Mouse (Mus musculus) heart, postnatal 0 days (tissue): ENCODE measurements around the gene Add2. TPM values are rescaled to one million over a fixed set of nuclear protein-coding genes. Genes with fewer than 3 reads are reported as not detected.
A peak's percentile ranks its signal among the peaks of the same experiment; 100 is the strongest.

ENCODE experiments used
- ATAC-seq: fragments of 200-750 bp; cut with Nextera tagmentation; 2 replicates; pipeline ENCODE4 v1.8.0; 2017; ENCODE audit warnings: low read depth, moderate number of reproducible peaks, moderate library complexity; ENCODE audit not compliant: insufficient read depth
- DNase-seq: peaks from one replicate; pipeline ENCODE4 v3.0.0-alpha.2; 2016; ENCODE audit warnings: low spot score
- H3K27ac ChIP-seq: fragments of 300-500 bp; sonication (generic); 2 replicates; pipeline ENCODE4 v1.5.1; 2014; ENCODE audit warnings: low read depth, mild to moderate bottlenecking
- H3K27me3 ChIP-seq: fragments of 300-500 bp; sonication (generic); 2 replicates; pipeline ENCODE4 v1.6.1; 2014; ENCODE audit warnings: low read length, mixed read lengths; ENCODE audit not compliant: control insufficient read depth, insufficient read depth
- H3K36me3 ChIP-seq: fragments of 300-500 bp; sonication (generic); replicated peaks from 2 replicates; pipeline ENCODE4 v1.6.1; 2014; ENCODE audit warnings: low read length, mixed read lengths; ENCODE audit not compliant: control insufficient read depth, insufficient read depth
- H3K4me1 ChIP-seq: fragments of 300-500 bp; sonication (generic); 2 replicates; pipeline ENCODE4 v1.6.1; 2014; ENCODE audit warnings: antibody characterized with exemption; ENCODE audit not compliant: control insufficient read depth, insufficient read depth
- H3K4me2 ChIP-seq: fragments of 300-500 bp; sonication (generic); 2 replicates; pipeline ENCODE4 v1.6.1; 2014; ENCODE audit warnings: low read depth, mild to moderate bottlenecking, low read length, moderate library complexity
- H3K4me3 ChIP-seq: fragments of 300-500 bp; sonication (generic); 2 replicates; pipeline ENCODE4 v1.5.1; 2014; ENCODE audit warnings: low read depth, low read length
- H3K9ac ChIP-seq: fragments of 300-500 bp; sonication (generic); replicated peaks from 2 replicates; pipeline ENCODE4 v1.6.1; 2014; ENCODE audit warnings: low read depth, low read length, mixed read lengths
- H3K9me3 ChIP-seq: fragments of 300-500 bp; sonication (generic); replicated peaks from 2 replicates; pipeline ENCODE4 v1.6.1; 2016; ENCODE audit warnings: low read length; ENCODE audit not compliant: control insufficient read depth
- CTCF ChIP-seq: IDR thresholded peaks from 2 replicates; pipeline ENCODE4 v1.5.1; 2016; ENCODE audit warnings: antibody characterized with exemption, control low read depth, low read depth
- EP300 ChIP-seq: IDR thresholded peaks from 2 replicates; pipeline ENCODE4 v1.6.1; 2016; ENCODE audit warnings: antibody characterized with exemption, low read depth
- WGBS: fragments of 180-500 bp; shearing (Covaris S2); extraction: QIAGEN DNeasy Blood & Tissue Kit; methylation state at CpG from one replicate; pipeline ENCODE4 v1.1.7; 2014; 5-methylcytosine and 5-hydroxymethylcytosine counted together
- polyA plus RNA-seq: library from polyadenylated mRNA; unstranded; fragments of >200 nt; fragmentation: Nextera tagmentation; extraction: Ambion mirVana; gene quantifications from 2 replicates; pipeline ENCODE4 v1.2.1, GENCODE M21; 2015
- total RNA-seq: library from RNA; depleted of rRNA; stranded (reverse); fragments of >200 nt; gene quantifications from 2 replicates; pipeline ENCODE4 v1.2.3, GENCODE M21; 2014; ENCODE audit warnings: low replicate concordance

The Add2 gene
- total and polyA plus RNA-seq, 2 experiments from 2014 or later: 1.2 to 1.5 TPM

GRCm38 (mm10) chr6:86157253-86158234 lies 129.1 kb downstream of the Add2 start:
- H3K4me3 ChIP-seq: no peak overlapping the region
- 0 out of 2 replicates have a peak, but pooled peaks cover 8% of the 10 kb centered on the region for H3K27me3 ChIP-seq
- H3K9me3 ChIP-seq: no peaks in the 10 kb centered on the region
- H3K9ac ChIP-seq: no peak overlapping the region
- no peaks in the 10 kb centered on the region for H3K36me3 ChIP-seq
- H3K4me2 ChIP-seq: no peak overlapping the region
- DNase-seq: peak; percentile 23
- no peaks in the 10 kb centered on the region for H3K4me1 ChIP-seq
- no peak for TF ChIP-seq EP300
- no peak for TF ChIP-seq CTCF
- 50% methylated on average over 17 of the region's 17 CpGs for WGBS
- H3K27ac ChIP-seq: no peak overlapping the region
- ATAC-seq: peak; percentile 85

- WGBS: 51% methylated on average over 3 of the region's 3 CpGs
Measured at GRCm38 (mm10) chr6:86160878-86161277, 132.4 kb downstream of the Add2 start.

DNA sequence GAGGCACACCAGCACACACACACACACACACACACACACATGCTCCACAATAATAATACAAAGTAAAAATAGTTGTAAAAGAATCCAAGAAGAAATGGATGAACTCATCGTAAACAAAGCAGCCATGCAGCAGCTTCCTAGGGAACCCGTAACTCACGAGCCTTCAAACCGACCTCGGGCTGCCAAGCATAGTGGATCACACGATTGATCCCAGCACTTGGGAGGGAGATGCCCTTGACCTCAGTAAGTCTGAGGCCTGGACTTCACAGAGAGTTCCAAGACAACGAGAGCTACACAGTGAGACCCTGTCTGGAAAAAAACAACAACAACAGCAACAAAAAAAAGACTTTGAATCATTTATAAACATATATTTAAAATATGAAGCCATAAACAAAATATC lies 133.1 kb downstream of the Add2 start:
- WGBS: 57% methylated on average over 7 of the region's 7 CpGs

More at GRCm38 (mm10) chr6:86160878-86161277, 132.4 kb downstream of the Add2 start:
- TF ChIP-seq CTCF (no peak), EP300 (no peak)
- no peak overlapping the region for H3K9ac ChIP-seq
- H3K4me2 ChIP-seq: no peak overlapping the region
- no peak for DNase-seq
- no peaks in the 10 kb centered on the region for H3K9me3 ChIP-seq
- no peaks in the 10 kb centered on the region for H3K27me3 ChIP-seq
- no peaks in the 10 kb centered on the region for H3K36me3 ChIP-seq
- H3K4me3 ChIP-seq: no peak overlapping the region
- H3K4me1 ChIP-seq: no peaks in the 10 kb centered on the region
- ATAC-seq: no peak
- no peak overlapping the region for H3K27ac ChIP-seq

DNA sequence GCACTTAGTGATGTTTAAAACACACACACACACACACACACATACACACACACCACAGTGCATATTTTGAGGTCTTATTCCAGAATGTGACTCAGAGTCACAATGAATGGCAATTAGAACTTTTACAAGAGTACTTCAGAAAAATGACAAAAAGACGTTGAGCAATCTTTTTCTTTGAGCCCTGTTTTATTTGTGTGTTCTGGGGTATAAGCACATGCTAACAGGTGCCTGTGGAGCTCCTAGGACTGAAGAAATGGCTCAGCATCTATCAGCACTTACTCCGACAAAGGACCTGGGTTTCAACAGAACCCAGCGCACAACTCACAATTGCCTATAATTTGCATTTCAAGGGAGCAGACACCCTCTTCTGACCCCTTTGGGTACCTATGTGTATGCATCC lies 135.5 kb downstream of the Add2 start:
- Histone ChIP-seq H3K27me3 (peaks cover 5% of the 10 kb centered on the region; the same call in 1 of the 2 replicates), H3K9ac (no peak overlapping the region), H3K4me3 (no peak overlapping the region), H3K4me2 (no peak overlapping the region), H3K9me3 (no peaks in the 10 kb centered on the region), H3K4me1 (no peaks in the 10 kb centered on the region), H3K27ac (no peak overlapping the region), H3K36me3 (no peaks in the 10 kb centered on the region)
- no peak for DNase-seq
- 56% methylated on average over 3 of the region's 3 CpGs for WGBS
- TF ChIP-seq CTCF (no peak), EP300 (no peak)
- no peak for ATAC-seq

More for the DNA sequence above, 133.1 kb downstream of the Add2 start:
- no peaks in the 10 kb centered on the region for H3K36me3 ChIP-seq
- H3K27me3 ChIP-seq: no peaks in the 10 kb centered on the region
- H3K4me3 ChIP-seq: no peak overlapping the region
- no peak overlapping the region for H3K9ac ChIP-seq
- no peaks in the 10 kb centered on the region for H3K4me1 ChIP-seq
- DNase-seq (no peak), ATAC-seq (no peak)
- TF ChIP-seq EP300 (no peak), CTCF (no peak)
- H3K9me3 ChIP-seq: no peaks in the 10 kb centered on the region
- H3K4me2 ChIP-seq: no peak overlapping the region
- no peak overlapping the region for H3K27ac ChIP-seq

DNA sequence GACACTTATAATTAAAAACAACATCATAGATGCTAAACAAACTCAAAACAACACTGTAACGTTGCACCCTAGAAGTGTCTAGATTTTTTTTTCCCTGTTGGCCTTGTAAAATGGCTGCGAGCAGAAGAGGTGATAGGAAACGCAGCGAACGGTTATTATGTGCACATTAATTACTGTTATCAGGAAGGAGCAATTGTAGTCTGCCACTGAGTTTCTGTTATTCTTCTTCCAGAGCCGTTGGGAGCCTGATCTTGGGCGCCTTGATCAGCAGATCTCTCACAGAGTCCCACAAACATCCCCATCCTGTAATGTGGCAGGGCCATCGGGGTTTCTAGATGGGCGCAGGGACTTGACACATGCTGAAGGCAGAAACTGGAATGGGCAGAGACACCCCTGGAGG lies 137.9 kb downstream of the Add2 start:
- Histone ChIP-seq H3K4me2 (no peak overlapping the region), H3K4me1 (no peaks in the 10 kb centered on the region), H3K27me3 (peaks cover 5% of the 10 kb centered on the region; the same call in 1 of the 2 replicates), H3K36me3 (no peaks in the 10 kb centered on the region), H3K9ac (no peak overlapping the region), H3K9me3 (no peaks in the 10 kb centered on the region), H3K4me3 (no peak overlapping the region), H3K27ac (no peak overlapping the region)
- TF ChIP-seq CTCF: no peak
- 76% methylated on average over 9 of the region's 9 CpGs for WGBS
- ATAC-seq (no peak), DNase-seq (no peak)
